Mouse (Mus musculus) naive thymus-derived CD4-positive, alpha-beta T cell, adult 5 months (primary cell): ENCODE data around the gene Edc4. TPM values are rescaled to one million over a fixed set of nuclear protein-coding genes. Genes with fewer than 3 reads are reported as not detected.

ENCODE experiments used
- polyA plus RNA-seq: library from polyadenylated mRNA; unstranded; fragments of 100-300 nt; shearing (Covaris generic); gene quantifications from one replicate; pipeline ENCODE4 v1.2.1, GENCODE M21; 2017

Edc4 gene
- 101 TPM for polyA plus RNA-seq

GRCm38 (mm10) chr8:105880754-105881520 lies at the start of gene Edc4:
Edc4 (plus strand) TSS chr8:105880881.

DNA sequence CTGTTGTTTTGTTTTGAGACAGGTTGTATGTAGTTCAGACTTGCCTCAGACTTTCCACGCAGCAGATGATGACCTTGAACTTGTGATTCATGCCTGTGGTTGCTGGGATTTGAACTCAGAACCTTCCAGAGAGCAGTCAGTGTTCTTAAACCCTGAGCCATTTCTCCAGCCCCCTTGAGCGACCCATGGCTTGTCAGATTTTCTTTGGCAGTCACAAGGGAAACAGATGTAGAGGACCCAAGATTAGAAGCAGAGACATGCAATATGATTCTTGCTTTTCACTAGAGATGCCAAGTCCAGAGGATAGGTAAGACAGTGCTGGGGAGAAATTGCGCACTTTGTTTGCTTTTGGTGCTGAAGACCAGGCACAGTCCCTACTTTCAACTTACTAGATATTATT lies 27.5 kb upstream of the Edc4 start, which contains the start of gene Cenpt:
Gene Cenpt (minus strand): TSS at position 101 of the 400 bp plus-strand sequence.

DNA sequence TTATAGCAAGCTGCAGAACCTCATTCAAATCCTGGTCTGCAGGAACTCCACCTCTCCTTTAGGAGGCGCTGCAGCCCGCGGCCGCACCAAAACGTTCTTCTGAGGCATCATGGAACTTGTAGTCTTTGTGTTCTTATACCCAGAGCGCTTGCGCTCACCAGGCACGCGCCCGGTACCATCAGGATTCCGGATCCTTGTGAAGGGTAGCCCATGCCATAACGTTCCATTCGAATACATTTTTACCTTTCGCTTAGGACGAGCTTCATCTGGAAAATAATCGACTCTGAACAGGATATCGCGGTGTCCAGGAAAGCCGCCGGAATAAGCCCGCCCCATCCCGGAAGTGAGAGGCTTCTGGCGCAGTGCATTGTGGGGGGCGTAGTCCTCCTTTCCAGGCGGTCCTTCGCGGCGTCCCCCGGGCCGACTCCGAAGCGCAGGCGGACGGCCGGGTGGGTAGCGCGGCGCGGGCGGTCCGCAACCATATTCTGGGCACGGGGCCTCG lies 25.9 kb upstream of the Edc4 start, which contains the start of gene Thap11:
Gene Thap11 (plus strand): TSS at position 418 of the 502 bp plus-strand sequence.

DNA sequence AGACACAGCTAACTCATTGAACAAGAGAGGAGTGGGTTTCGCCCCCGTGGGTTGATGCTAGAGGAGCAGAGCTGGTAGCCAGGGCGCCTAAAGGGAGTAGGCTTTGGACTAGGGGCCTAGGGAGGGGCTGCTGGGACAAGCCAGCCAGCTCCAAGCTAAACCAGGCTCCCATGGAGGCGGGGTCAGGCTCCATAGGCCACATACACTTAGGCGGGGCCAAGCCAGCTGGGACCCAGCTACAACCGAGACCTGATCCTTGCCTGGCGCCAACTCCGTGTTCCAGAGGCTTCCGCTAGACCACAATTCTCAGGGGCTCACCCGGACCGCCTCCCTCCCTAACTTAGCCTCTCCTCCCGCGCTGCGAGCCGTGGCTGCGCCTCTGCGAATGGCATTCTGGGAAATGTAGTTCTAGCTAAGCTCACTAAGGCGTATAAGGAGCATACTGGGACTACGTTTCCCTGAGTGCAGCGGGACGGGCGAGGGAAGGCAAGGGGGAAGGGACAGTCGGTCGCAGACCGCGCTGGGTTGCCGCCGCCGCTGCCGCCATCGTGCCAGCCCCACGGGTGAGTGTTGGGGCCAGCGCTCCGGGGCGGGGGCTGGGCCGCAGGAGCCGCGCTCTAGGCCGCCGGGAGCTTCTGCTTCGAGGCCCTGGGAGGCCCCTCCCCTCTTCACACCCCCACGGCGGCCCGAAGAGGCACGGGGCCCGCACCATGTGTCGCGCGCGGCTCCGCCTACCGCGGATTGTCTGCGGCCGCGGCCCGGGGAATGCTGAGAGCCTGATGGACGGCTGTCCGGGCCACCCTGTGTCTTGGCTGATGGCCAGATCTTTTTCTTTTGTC lies 20.3 kb upstream of the Edc4 start, which contains the start of gene Nutf2:
Gene Nutf2 (plus strand): TSS at position 438 of the 839 bp plus-strand sequence.

GRCm38 (mm10) chr8:105893339-105893738 lies 12.7 kb downstream of the Edc4 start, which contains the start of gene Nrn1l:
Nrn1l (plus strand) TSS chr8:105893567.

GRCm38 (mm10) chr8:105900180-105900940 lies 19.7 kb downstream of the Edc4 start, which contains the start of gene Pskh1:
Pskh1 (plus strand) TSS chr8:105900441.

DNA sequence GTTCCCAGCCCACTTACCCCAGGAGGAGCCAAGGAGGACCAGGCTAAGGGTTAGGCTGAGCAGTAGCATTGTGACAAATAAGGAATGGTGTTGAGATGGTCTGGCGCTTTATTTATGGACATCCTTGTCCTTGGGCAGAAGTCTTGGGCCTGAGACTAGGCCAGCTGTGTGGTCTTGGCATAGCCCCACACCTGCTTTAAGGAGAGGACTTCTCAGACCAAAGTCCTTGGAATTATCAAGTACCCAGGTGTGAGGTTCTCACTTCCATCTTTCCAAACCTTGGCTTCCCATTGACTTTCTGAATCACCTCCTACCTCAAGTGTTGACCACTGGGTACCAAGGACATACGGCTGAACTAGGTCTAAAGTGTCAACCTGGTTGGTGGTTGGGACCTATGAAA lies 53.1 kb downstream of the Edc4 start, which contains the start of gene Ctrl:
Gene Ctrl (minus strand): TSS at position 101 of the 400 bp plus-strand sequence.

DNA sequence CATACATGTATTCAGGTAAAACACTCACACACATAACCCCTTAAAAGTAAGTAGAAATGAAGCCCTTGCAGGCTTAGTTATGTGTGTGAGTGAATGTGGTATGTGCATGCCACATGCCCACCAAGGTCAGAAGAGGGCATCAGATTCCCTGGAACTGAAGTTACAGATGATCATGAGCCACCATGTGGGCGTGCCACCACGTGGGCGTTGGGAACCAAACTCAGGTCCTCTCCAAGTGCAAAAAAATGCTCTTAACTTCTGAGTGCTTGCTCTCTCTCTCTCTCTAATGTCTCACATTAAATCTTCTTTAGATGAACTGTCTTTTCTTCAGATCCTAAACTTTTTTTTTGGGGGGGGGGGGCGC lies 57.6 kb downstream of the Edc4 start, which contains the start of gene Psmb10:
Gene Psmb10 (minus strand): TSS at position 139 of the 364 bp plus-strand sequence.

DNA sequence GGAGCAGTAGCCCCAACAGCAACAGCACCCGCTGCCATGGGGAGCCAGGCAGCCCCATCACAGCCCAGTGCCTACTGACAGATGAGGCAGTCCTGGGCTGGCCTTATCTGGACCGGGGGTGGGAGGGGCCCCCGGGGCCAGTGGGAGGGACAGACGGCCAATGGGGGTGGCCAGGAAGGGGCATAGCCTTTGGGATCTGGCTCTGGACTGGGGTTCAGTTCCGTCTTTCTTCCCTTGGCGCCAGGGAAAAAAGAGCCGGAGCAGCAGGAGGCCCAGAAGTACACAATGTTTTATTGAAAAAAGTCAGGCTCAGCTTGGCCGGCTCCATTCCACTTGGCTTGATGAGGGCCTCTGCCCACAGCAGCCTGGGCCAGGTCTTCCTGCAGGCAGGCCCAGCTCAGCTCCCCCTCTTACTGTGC lies 62.6 kb downstream of the Edc4 start, which contains the start of gene Lcat:
Gene Lcat (minus strand): TSS at position 62 of the 419 bp plus-strand sequence.

Other genes with a start within 250 kb of the Edc4 start
- gene Ctcf, start 244.3 kb upstream of the Edc4 start, polyA plus RNA-seq, result 194 TPM
- gene Agrp, start 243.5 kb upstream of the Edc4 start, polyA plus RNA-seq, result not detected
- gene Carmil2, start 194.6 kb upstream of the Edc4 start, polyA plus RNA-seq, result 129 TPM
- 78.6 TPM for gene Acd, start 179.8 kb upstream of the Edc4 start, polyA plus RNA-seq
- 16.1 TPM for gene Pard6a, start 179.7 kb upstream of the Edc4 start, polyA plus RNA-seq
- gene 4933405L10Rik, start 173.2 kb upstream of the Edc4 start, polyA plus RNA-seq, result 0.42 TPM
- 1.1 TPM for gene Enkd1, start 172.7 kb upstream of the Edc4 start, polyA plus RNA-seq
- 9.0 TPM for gene Gfod2, start 122.2 kb upstream of the Edc4 start, polyA plus RNA-seq
- 121 TPM for gene Ranbp10, start 53.5 kb upstream of the Edc4 start, polyA plus RNA-seq
- gene Tsnaxip1, start 53.1 kb upstream of the Edc4 start, polyA plus RNA-seq, result not detected
- 26.4 TPM for gene Cenpt, start 27.6 kb upstream of the Edc4 start, polyA plus RNA-seq
- gene Thap11, start 25.7 kb upstream of the Edc4 start, polyA plus RNA-seq, result 30.5 TPM
- gene Nutf2, start 20.3 kb upstream of the Edc4 start, polyA plus RNA-seq, result 21.1 TPM
- 1.8 TPM for gene Nrn1l, start 12.7 kb downstream of the Edc4 start, polyA plus RNA-seq
- gene Pskh1, start 19.6 kb downstream of the Edc4 start, polyA plus RNA-seq, result 17.7 TPM
- gene Ctrl, start 53.0 kb downstream of the Edc4 start, polyA plus RNA-seq, result 1.4 TPM
- gene Psmb10, start 57.6 kb downstream of the Edc4 start, polyA plus RNA-seq, result 159 TPM
- not detected for gene Lcat, start 62.5 kb downstream of the Edc4 start, polyA plus RNA-seq
- 17.0 TPM for gene Slc12a4, start 85.2 kb downstream of the Edc4 start, polyA plus RNA-seq
- not detected for gene Dpep3, start 98.5 kb downstream of the Edc4 start, polyA plus RNA-seq
- gene Dus2, start 110.5 kb downstream of the Edc4 start, polyA plus RNA-seq, result 12.0 TPM
- not detected for gene Dpep2nb, start 125.1 kb downstream of the Edc4 start, polyA plus RNA-seq
- 3.8 TPM for gene Ddx28, start 131.0 kb downstream of the Edc4 start, polyA plus RNA-seq
- gene Nfatc3, start 178.0 kb downstream of the Edc4 start, polyA plus RNA-seq, result 142 TPM